Mouse (Mus musculus): ENCODE results near the gene Cldn2.
A peak's percentile ranks its signal among the peaks of the same experiment; 100 is the strongest.

Cldn2 gene

DNA sequence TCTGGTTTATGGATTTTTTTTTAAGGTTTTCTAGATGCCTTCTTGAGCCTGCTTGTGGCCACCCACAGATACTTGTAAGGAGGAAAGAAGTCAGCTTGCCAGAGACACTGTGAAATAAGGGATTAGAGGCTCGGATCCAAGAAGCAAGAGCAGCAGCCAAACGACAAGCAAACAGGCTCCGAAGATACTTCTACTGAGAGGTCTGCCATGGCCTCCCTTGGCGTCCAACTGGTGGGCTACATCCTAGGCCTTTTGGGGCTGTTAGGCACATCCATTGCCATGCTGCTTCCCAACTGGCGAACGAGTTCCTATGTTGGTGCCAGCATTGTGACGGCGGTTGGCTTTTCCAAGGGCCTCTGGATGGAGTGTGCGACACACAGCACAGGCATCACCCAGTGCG lies 7.9 kb downstream of the Cldn2 start:
- DNase-seq: no peak

DNA sequence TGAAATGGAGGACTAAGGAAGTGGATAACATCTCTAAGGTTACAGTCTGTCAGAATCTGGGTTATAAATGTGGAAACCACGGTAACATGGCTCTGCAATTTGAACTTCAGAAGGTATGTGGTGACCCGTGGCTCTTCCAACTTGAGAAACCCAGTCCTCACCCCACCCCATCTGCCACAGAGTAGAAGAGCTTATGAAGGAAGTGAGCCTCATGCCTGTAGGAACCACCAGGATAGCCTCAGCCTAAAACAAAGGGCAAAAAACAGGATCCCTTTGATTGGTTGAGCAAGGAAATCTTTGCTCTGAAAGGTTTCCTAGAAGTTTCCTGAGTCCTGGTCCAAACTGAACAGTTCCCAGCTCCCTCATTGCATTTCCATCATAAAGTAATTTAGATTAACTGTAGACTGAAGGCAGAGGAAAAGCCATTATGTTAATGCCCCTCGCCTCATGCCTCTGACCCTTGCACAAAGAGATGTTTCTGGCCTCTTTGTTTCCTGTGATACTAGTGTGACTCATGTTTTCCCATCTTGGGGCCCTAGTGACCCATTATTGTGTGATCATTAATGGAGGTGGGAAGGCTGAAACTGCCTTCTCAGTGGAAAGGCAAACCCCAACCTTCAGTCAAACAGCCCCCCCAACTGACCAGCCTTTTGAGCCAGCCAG lies 12.1 kb downstream of the Cldn2 start:
- no peak for DNase-seq

DNA sequence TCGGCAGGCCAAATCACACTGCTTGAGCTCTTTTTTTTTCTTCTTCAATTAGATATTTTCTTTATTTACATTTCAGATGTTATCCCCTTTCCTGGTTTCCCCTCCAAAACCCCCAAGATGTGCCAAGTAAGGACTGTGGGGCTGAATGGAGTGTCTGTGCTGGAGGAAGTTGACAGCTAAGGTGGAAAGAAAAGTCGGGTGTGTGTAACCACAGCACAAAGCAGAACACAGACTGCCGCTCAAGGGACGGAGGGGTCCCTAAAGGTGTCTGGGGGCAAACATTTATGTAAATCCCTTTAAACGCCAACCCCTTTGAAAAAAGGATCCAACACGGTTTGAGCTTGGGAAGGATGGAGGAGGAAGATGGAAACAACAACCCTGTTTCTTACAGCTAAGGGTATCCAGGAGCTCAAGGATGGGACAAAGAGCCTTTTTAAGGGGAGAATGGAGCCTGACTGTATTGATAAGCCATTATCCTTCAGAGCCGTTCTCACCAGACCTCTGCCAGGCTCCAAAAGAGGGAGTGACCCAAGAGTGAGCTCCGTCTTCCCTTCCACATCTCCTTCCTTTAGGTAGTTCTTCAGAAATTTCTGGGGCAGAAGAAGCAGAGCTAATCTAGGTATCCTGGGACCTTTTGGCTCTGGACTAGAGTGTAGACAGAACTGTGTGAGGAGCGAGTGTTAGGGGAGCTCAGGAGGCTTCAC lies 12.8 kb downstream of the Cldn2 start:
- DNase-seq: no peak

DNA sequence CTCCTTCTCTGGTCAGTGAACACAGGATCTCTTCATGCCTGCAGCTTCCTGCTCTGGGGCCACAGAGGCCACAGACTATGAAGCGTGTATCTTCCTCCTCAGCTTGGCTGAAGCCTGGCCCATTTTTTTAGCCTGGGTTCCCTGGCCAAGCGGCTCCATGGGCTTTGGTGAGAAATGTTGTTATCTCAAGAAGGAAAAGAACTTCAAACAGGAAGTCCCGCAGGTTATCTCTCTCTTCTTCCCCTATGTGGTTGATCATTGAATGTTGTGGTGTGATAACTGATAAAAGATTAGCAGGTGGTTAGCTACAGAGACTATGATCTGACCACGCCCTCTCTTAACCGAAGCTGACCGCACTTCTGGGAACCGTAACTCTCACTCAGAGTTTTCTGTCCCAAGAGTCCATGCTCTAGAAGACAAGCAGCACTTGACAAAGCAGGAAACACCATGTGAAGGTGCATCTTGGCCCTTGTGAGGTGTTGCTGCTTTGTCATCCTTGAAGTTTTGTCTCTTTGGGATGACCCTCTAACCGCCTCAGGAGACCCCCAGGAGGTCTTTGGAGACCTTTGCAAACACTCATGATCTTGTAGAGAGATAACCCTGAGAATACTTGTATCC lies 13.5 kb downstream of the Cldn2 start:
- peak in 1 of 2 experiments; percentile 1 for DNase-seq

DNA sequence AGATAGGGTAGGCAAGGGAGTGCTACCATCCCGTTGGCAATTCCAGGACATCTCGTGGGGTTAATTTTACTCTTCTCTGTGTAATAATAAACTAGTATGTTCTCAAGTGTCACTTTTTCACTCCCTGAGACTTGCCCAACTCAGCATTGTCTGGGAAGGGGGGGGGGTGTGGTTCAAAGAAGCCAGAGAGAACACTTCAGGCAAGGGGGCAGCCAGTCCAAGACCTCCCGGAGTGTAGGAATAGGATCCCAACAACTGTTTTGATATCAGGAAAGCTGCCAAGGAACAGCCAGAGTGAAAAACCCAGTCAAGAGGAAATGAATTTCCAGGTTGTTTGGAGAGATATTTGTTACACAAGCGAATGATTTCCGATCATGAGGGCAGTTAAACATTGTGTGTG lies 14.6 kb downstream of the Cldn2 start:
- DNase-seq: no peak

DNA sequence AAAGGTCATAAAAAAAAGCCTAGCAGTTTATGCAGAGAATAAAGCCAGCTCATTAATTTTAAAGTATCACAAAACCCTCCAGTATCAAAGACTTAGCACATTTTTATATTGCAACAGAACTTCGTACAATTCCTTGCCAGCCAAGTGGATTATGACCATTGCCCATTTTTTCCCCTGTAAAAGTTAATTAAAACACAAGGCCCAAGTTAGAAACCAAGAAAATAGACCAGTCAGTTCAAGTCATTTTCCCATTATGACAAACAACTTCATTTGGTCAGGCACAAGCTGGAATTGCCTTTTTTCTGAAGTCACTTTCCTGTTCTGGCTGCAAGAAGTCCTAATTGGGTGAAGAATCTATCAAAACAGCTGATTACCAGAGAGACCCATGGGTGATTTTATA lies 24.8 kb downstream of the Cldn2 start:
- DNase-seq: no peak

DNA sequence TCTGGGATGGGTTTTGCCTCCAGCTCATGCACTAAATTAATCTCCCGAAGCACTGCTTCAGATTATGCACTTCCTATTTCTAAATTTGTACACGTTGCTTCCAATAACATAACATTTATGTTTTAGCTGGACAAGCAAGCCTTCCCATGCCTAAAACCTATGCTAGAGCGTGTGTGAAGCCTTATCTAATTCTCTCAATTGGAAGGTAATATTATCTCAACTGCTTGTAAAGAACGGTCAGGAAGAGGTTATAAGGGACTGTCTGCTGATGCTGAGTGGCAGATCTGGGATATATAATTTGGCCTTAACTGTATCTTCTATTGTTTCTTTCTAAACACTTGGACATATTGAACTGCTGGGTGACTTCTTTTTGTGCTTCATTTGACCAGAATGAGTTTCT lies 26.3 kb downstream of the Cldn2 start:
- no peak for DNase-seq

DNA sequence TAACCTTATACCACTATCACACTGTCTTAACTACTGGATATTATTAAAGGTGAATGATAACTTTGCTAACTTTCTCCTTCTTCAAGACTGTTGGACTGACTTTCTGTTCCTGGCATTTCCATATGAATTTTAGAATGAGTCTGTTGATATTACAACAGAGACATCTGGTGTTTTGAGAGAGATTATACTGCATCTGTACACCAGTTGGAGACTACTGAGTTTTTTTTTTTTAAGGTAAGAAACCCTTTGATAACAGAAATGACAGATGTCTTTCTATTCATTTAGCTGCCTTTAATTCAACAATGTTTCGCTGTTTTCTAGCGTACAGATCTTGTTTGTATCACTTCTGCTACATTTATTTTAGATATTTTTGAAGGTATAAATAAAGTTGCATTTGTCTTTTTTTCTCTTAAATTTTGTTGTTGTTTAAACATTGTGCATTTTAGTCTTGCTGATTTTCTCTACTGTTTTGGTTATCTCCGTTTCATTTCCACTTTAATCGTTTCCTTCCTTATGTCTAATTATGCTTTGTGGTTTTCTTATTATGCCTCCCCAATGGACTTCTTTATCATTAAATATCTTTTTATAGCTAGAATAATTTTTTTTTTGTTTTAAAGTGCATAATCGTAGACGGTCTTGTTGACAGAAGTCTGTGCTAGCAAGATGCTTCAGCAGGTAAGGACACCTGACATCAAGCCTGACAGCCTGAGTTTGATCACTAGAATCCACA lies 27.9 kb downstream of the Cldn2 start:
- no peak for DNase-seq

DNA sequence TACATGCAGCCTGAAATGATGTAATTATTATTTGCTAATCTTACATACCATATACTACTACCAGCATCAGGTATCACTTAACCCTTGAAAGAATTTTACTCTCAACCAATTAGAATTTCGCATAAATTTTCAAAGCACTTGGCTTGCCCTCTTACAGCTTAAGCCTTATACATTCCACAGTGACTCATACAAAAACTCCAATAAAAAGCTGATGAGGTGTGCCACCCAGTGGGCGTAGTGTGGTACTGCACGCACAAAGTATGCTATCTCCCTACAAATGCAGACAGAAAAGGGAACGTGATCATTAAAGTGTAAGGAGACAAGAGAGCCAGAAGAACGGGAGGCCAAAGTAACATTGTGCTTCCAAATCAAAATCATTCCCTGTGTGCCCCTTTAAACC lies 31.8 kb downstream of the Cldn2 start:
- DNase-seq: peak; percentile 45 to 60

DNA sequence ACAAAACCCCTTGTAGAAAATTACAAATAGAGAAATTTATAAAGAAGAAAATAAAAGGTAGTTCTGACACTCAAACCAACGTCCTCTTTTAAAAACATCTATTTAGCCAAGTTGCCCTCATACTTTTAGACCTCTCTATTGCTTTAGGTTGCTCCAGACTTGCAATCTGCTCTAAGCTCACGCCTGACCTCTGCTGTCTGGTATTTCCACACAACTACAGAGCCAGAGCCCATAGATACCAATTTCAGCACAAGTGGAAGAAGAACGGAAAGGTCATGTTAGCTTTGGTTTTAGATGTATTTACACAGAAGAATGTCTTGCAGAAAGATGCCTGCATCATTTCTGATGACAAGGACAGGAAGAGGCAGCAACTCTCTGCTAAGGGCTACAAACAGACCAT lies 38.4 kb downstream of the Cldn2 start:
- no peak for DNase-seq

DNA sequence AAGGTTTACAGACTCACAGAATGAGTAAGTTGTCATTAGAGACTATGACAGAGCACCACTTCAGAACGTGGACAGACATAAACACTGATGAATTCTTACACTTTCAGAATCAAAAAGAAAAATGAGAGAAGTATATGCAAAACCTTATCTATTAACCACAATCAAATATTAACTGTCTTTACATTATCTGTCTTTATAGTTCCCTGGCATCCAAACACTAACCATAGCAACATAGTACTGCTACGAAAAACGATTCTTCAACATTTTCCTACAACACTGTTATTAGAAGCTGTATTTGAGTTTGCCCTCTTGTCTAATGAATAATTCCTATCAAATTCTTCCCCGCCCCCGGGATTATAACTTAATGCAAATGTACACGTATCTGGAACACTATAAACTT lies 40.5 kb downstream of the Cldn2 start:
- no peak for DNase-seq

DNA sequence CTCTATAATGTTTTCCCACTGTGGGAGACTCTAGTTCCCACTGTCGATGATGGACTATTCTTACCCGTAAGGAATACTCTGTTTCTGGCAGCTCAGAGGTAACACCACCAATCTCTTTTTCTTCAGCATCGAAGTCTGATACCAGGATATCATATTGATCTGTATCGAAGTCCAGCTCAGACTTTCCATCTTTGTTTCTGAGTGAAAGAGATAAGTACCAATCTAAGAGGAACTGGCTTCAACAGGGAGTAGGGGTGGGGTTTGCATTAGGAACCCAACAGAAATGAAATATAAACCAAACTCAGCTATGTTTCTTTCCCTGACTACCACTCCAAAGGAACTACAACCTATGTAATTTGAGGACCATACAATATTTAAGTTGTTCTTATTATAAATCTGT lies 54.2 kb downstream of the Cldn2 start:
- no peak for DNase-seq

DNA sequence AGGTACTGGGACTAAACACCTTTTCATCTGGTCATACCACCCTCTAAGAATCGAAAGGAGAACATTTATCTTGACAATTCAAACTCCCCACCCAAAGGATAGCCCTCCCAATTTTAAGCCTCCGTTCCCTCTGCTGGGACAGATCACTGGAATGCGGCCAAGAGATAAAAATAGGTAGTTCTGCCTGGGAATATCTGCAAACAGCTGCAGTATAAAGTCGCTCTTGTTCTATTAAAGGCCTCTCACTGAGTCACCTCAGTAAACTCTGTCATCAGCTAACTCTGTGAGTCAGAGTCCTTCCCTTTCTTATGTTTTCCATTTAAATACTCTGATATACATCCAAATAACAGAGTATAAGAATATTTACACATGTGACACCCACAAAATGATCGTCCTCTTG lies 58.8 kb downstream of the Cldn2 start:
- DNase-seq: no peak

Data from B cell, adult 2 months (primary cell).